Mouse (Mus musculus) urinary bladder, adult 18-20 months (tissue): ENCODE measurements around the gene Gm11554.
"Not testable (repeated sequence)": the region's sequence is repeated elsewhere in the genome, so short reads cannot be mapped to it uniquely, and the experiment has no call there.

ENCODE experiments used
- DNase-seq, 2 experiments: peaks; one replicate each; pipeline ENCODE4 v3.0.0; 2022; ENCODE audit warnings: low spot score in 2 of 2, mixed read lengths in 2 of 2

The Gm11554 gene

GRCm38 (mm10) chr11:99804346-99804745 lies at the start of gene Gm11554:
Gm11554 (minus strand) TSS chr11:99804446.
- DNase-seq, result not testable (repeated sequence)

- no peak for DNase-seq
Observed at GRCm38 (mm10) chr11:99851508-99851907, 47.3 kb upstream of the Gm11554 start, which contains the start of gene Krtap4-16. Krtap4-16 (minus strand) TSS chr11:99851608.

- DNase-seq, result no peak
Observed at GRCm38 (mm10) chr11:99846746-99847145, 42.5 kb upstream of the Gm11554 start.

GRCm38 (mm10) chr11:99842185-99842584 lies 37.9 kb upstream of the Gm11554 start:
- no peak for DNase-seq

GRCm38 (mm10) chr11:99837966-99838365 lies 33.7 kb upstream of the Gm11554 start, which contains the start of gene 2300003K06Rik:
2300003K06Rik (minus strand) TSS chr11:99838066.
- DNase-seq, result no peak

GRCm38 (mm10) chr11:99815566-99815965 lies 11.3 kb upstream of the Gm11554 start, which contains the start of gene Gm11564:
Gm11564 (minus strand) TSS chr11:99815666.
- DNase-seq, result not testable (repeated sequence)

GRCm38 (mm10) chr11:99809792-99810191 lies 5.5 kb upstream of the Gm11554 start, which contains the start of gene Krtap4-13:
Krtap4-13 (minus strand) TSS chr11:99809892.
- DNase-seq, result not testable (repeated sequence)

GRCm38 (mm10) chr11:99798832-99799231 lies 5.4 kb downstream of the Gm11554 start, which contains the start of gene Gm11569:
Gm11569 (minus strand) TSS chr11:99798932.
- not testable (repeated sequence) for DNase-seq

GRCm38 (mm10) chr11:99793367-99793766 lies 10.9 kb downstream of the Gm11554 start, which contains the start of gene Gm11596:
Gm11596 (minus strand) TSS chr11:99793467.
- no peak for DNase-seq

GRCm38 (mm10) chr11:99784900-99785299 lies 19.3 kb downstream of the Gm11554 start, which contains the start of gene Krtap4-9:
Krtap4-9 (plus strand) TSS chr11:99785200.
- DNase-seq, result not testable (repeated sequence)

GRCm38 (mm10) chr11:99780604-99781003 lies 23.6 kb downstream of the Gm11554 start, which contains the start of gene Krtap4-8:
Krtap4-8 (minus strand) TSS chr11:99780704.
- no peak for DNase-seq

- no peak for DNase-seq
Observed at GRCm38 (mm10) chr11:99778401-99778800, 25.8 kb downstream of the Gm11554 start.

- not testable (repeated sequence) for DNase-seq
Observed at GRCm38 (mm10) chr11:99772813-99773212, 31.4 kb downstream of the Gm11554 start, which contains the start of gene Gm11595. Gm11595 (minus strand) TSS chr11:99772913.

- no peak for DNase-seq
Observed at GRCm38 (mm10) chr11:99768410-99768809, 35.8 kb downstream of the Gm11554 start.

- no peak for DNase-seq
Observed at GRCm38 (mm10) chr11:99758877-99759276, 45.4 kb downstream of the Gm11554 start.
